Mouse (Mus musculus) liver, embryonic 15.5 days (tissue): ENCODE results near the gene Ildr1. TPM values are rescaled to one million over a fixed set of nuclear protein-coding genes. Genes with fewer than 3 reads are reported as not detected.

Source experiments
- ATAC-seq: fragments of 200-750 bp; cut with Nextera tagmentation; 2 replicates; pipeline ENCODE4 v1.8.0; 2017; ENCODE audit warnings: moderate number of reproducible peaks, mild to moderate bottlenecking, moderate library complexity; ENCODE audit not compliant: insufficient read depth
- H3K27ac ChIP-seq: fragments of 300-500 bp; sonication (generic); replicated peaks from 2 replicates; pipeline ENCODE4 v1.5.1; 2015; ENCODE audit warnings: mild to moderate bottlenecking, inconsistent platforms
- H3K27me3 ChIP-seq: fragments of 300-500 bp; sonication (generic); 2 replicates; pipeline ENCODE4 v1.6.1; 2015; ENCODE audit warnings: mild to moderate bottlenecking, inconsistent platforms
- H3K36me3 ChIP-seq: fragments of 300-500 bp; sonication (generic); replicated peaks from 2 replicates; pipeline ENCODE4 v1.6.1; 2015; ENCODE audit warnings: moderate library complexity, mild to moderate bottlenecking, inconsistent platforms
- H3K4me1 ChIP-seq: fragments of 300-500 bp; sonication (generic); replicated peaks from 2 replicates; pipeline ENCODE4 v1.6.1; 2015; ENCODE audit warnings: inconsistent platforms
- H3K4me2 ChIP-seq: fragments of 300-500 bp; sonication (generic); 2 replicates; pipeline ENCODE4 v1.6.1; 2015; ENCODE audit warnings: moderate library complexity, mild to moderate bottlenecking, inconsistent platforms
- H3K4me3 ChIP-seq: fragments of 300-500 bp; sonication (generic); replicated peaks from 2 replicates; pipeline ENCODE4 v1.5.1; 2015; ENCODE audit warnings: mild to moderate bottlenecking, inconsistent platforms
- H3K9ac ChIP-seq: fragments of 300-500 bp; sonication (generic); 2 replicates; pipeline ENCODE4 v1.6.1; 2015; ENCODE audit warnings: moderate library complexity, mild to moderate bottlenecking, inconsistent platforms
- H3K9me3 ChIP-seq: fragments of 300-500 bp; sonication (generic); replicated peaks from 2 replicates; pipeline ENCODE4 v1.6.1; 2016; ENCODE audit warnings: inconsistent platforms
- WGBS: fragments of 180-500 bp; shearing (Covaris S2); methylation state at CpG from one replicate; pipeline ENCODE4 v1.1.7; 2015; ENCODE audit warnings: mixed read lengths; ENCODE audit not compliant: insufficient replicate concordance; 5-methylcytosine and 5-hydroxymethylcytosine counted together
- polyA plus RNA-seq: library from polyadenylated mRNA; unstranded; fragments of >200 nt; fragmentation: Nextera tagmentation; extraction: Ambion mirVana; gene quantifications from 2 replicates; pipeline ENCODE4 v1.2.1, GENCODE M21; 2015

The Ildr1 gene
- polyA plus RNA-seq, 1 experiment from 2014 or later = 0.03 TPM

GRCm38 (mm10) chr16:36700484-36700883 is 6.7 kb downstream of the Ildr1 start:
- Histone ChIP-seq H3K4me1 (no peaks in the 10 kb centered on the region), H3K27me3 (peaks cover 2% of the 10 kb centered on the region; the same call in 1 of the 2 replicates), H3K9ac (no peak overlapping the region), H3K27ac (no peak overlapping the region), H3K9me3 (no peaks in the 10 kb centered on the region), H3K4me3 (no peak overlapping the region), H3K4me2 (no peak overlapping the region), H3K36me3 (no peaks in the 10 kb centered on the region)
- ATAC-seq = no peak
- 63% methylated on average over 2 of the region's 2 CpGs for WGBS

GRCm38 (mm10) chr16:36707702-36708423 is 14.1 kb downstream of the Ildr1 start:
- Histone ChIP-seq H3K4me1 (no peaks in the 10 kb centered on the region), H3K36me3 (no peaks in the 10 kb centered on the region), H3K9ac (no peak overlapping the region), H3K4me2 (no peak overlapping the region), H3K9me3 (no peaks in the 10 kb centered on the region), H3K27ac (no peak overlapping the region), H3K27me3 (no peaks in the 10 kb centered on the region), H3K4me3 (no peak overlapping the region)
- 49% methylated on average over 6 of the region's 6 CpGs for WGBS
- ATAC-seq = no peak

- Histone ChIP-seq H3K4me3 (no peak overlapping the region), H3K36me3 (no peaks in the 10 kb centered on the region), H3K9me3 (no peaks in the 10 kb centered on the region), H3K4me1 (no peaks in the 10 kb centered on the region), H3K4me2 (no peak overlapping the region), H3K27ac (no peak overlapping the region), H3K9ac (no peak overlapping the region), H3K27me3 (no peaks in the 10 kb centered on the region)
- ATAC-seq = no peak
- WGBS = 34% methylated on average over 7 of the region's 7 CpGs
Measured at GRCm38 (mm10) chr16:36708751-36709150, 15.0 kb downstream of the Ildr1 start.

GRCm38 (mm10) chr16:36709405-36709804 is 15.6 kb downstream of the Ildr1 start:
- no peak overlapping the region for H3K4me3 ChIP-seq
- no peaks in the 10 kb centered on the region for H3K36me3 ChIP-seq
- H3K9ac ChIP-seq = no peak overlapping the region
- no peak overlapping the region for H3K4me2 ChIP-seq
- no peak overlapping the region for H3K27ac ChIP-seq
- no peaks in the 10 kb centered on the region for H3K9me3 ChIP-seq
- H3K27me3 ChIP-seq = no peaks in the 10 kb centered on the region
- 67% methylated on average over 17 of the region's 17 CpGs for WGBS
- ATAC-seq = no peak
- no peaks in the 10 kb centered on the region for H3K4me1 ChIP-seq

DNA sequence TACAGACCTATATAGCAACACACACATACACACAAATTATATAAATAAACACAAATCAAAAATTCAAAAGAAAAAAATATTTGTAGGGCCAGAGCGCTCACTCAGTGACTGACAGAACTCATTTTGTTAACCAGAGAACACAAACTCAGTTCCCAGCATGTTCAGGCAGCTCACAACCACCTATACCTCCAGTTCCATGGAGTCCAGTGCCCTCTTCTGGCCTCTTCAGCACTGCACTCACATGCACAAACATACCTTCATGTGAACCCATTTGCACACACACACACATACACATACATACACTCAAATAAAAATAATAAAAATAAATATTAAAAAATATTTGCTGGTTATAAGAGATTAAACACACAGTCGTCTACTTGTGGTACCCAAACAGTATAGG is 17.0 kb downstream of the Ildr1 start:
- Histone ChIP-seq H3K4me2 (no peak overlapping the region), H3K9me3 (no peaks in the 10 kb centered on the region), H3K4me3 (no peak overlapping the region), H3K27ac (no peak overlapping the region), H3K9ac (no peak overlapping the region), H3K27me3 (no peaks in the 10 kb centered on the region), H3K4me1 (no peaks in the 10 kb centered on the region), H3K36me3 (no peaks in the 10 kb centered on the region)
- WGBS = 61% methylated on average over 2 of the region's 2 CpGs
- ATAC-seq = no peak

DNA sequence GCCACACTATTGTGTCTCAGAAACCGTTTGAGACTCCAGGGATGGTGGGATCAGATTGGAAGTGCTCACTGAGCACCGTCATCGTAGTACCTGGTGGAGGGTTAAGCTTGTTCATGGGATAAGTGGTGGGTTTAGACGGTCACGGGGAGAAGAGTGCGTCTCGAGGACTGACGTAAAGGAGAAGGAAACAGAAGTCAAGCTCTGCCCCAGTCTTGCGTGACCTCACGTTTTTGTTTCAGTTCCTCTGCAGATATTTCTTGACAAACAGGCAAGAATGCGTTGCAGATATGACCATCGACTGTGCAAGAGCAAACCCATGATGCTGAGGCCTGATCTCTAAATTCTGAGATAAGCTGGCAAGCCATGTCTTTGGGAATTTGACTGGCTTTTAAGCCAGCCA is 18.0 kb downstream of the Ildr1 start:
- ATAC-seq = no peak
- WGBS = 49% methylated on average over 12 of the region's 12 CpGs

GRCm38 (mm10) chr16:36717481-36717880 is 23.7 kb downstream of the Ildr1 start:
- no peaks in the 10 kb centered on the region for H3K4me1 ChIP-seq
- WGBS = 33% methylated on average over 4 of the region's 4 CpGs
- no peaks in the 10 kb centered on the region for H3K36me3 ChIP-seq
- no peak overlapping the region for H3K4me3 ChIP-seq
- no peak overlapping the region for H3K4me2 ChIP-seq
- no peak overlapping the region for H3K27ac ChIP-seq
- no peak for ATAC-seq
- H3K27me3 ChIP-seq = peaks cover 11% of the 10 kb centered on the region; the same call in 1 of the 2 replicates
- H3K9me3 ChIP-seq = no peaks in the 10 kb centered on the region
- H3K9ac ChIP-seq = no peak overlapping the region

More for the DNA sequence above, 18.0 kb downstream of the Ildr1 start:
- Histone ChIP-seq H3K9me3 (no peaks in the 10 kb centered on the region), H3K4me1 (no peaks in the 10 kb centered on the region), H3K4me3 (no peak overlapping the region), H3K4me2 (no peak overlapping the region), H3K27me3 (no peaks in the 10 kb centered on the region), H3K36me3 (no peaks in the 10 kb centered on the region), H3K27ac (no peak overlapping the region), H3K9ac (no peak overlapping the region)

DNA sequence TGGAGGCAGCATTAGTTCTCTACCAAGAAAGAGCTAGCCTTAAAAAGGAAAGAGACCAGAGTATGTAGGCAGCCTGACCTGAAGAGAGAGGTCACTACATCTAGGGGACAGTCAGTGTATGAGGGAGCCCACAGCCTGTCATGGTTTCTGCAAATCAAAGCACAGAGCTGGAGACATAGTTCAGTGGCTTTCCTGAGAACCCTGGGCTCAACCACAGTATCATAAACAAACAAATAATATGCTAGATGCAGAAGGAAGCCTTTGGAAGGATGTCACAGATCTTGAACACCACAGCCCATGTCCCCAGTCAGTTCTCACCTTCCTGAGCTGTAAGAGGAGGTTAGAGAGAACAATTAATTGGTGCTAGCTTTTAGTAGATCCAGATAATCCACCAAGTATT is 24.9 kb downstream of the Ildr1 start:
- no peak overlapping the region for H3K9ac ChIP-seq
- H3K27me3 ChIP-seq = peaks cover 11% of the 10 kb centered on the region; the same call in 1 of the 2 replicates
- H3K9me3 ChIP-seq = no peaks in the 10 kb centered on the region
- no peak overlapping the region for H3K4me3 ChIP-seq
- no peak for ATAC-seq
- no peak overlapping the region for H3K4me2 ChIP-seq
- no peaks in the 10 kb centered on the region for H3K36me3 ChIP-seq
- no peak overlapping the region for H3K27ac ChIP-seq
- H3K4me1 ChIP-seq = no peaks in the 10 kb centered on the region

- WGBS = 17% methylated on average over 13 of the region's 13 CpGs
- H3K27ac ChIP-seq = no peak overlapping the region
- no peaks in the 10 kb centered on the region for H3K4me1 ChIP-seq
- no peak for ATAC-seq
- no peak overlapping the region for H3K9ac ChIP-seq
- no peak overlapping the region for H3K4me3 ChIP-seq
- H3K9me3 ChIP-seq = no peaks in the 10 kb centered on the region
- no peaks in the 10 kb centered on the region for H3K36me3 ChIP-seq
- peaks cover 11% of the 10 kb centered on the region; the same call in 1 of the 2 replicates for H3K27me3 ChIP-seq
- H3K4me2 ChIP-seq = no peak overlapping the region
Measured at GRCm38 (mm10) chr16:36720194-36721055, 26.6 kb downstream of the Ildr1 start.

- ATAC-seq = no peak
- Histone ChIP-seq H3K27ac (no peak overlapping the region), H3K9me3 (no peaks in the 10 kb centered on the region), H3K27me3 (peaks cover 11% of the 10 kb centered on the region; the same call in 1 of the 2 replicates), H3K36me3 (no peaks in the 10 kb centered on the region), H3K4me1 (no peaks in the 10 kb centered on the region), H3K9ac (no peak overlapping the region), H3K4me2 (no peak overlapping the region), H3K4me3 (no peak overlapping the region)
- WGBS = 23% methylated on average over 4 of the region's 4 CpGs
Measured at GRCm38 (mm10) chr16:36722739-36723138, 29.0 kb downstream of the Ildr1 start.

DNA sequence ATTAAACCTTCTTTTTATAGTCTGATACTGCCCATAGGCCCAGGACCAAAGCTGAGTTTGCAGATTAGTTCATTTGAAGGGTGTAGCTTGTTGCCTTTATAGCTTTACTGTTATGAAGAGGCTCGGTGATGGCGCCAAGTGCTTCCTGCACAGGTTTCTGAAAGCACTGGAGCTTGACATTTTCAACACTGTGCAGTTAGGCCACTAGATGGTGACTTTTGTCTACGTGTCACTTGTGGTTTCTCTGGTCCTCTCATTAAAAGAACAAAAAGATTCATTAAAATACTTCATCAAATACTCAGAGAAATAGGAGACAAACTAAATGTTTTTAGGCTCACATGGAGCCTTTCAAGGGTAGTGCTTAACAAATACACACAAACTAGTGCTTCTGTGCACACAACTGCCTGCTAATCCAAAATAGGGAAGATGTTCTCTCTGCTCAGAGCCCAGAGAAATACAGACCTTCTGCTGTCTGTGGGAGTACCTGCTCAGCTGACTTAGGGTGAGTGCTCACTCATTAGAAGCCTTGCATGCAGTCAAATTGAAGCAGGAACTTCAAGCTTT is 30.2 kb downstream of the Ildr1 start:
- ATAC-seq = no peak
- no peaks in the 10 kb centered on the region for H3K36me3 ChIP-seq
- peaks cover 11% of the 10 kb centered on the region; the same call in 1 of the 2 replicates for H3K27me3 ChIP-seq
- no peak overlapping the region for H3K4me3 ChIP-seq
- no peak overlapping the region for H3K4me2 ChIP-seq
- no peaks in the 10 kb centered on the region for H3K9me3 ChIP-seq
- 27% methylated on average over 3 of the region's 3 CpGs for WGBS
- H3K9ac ChIP-seq = no peak overlapping the region
- no peak overlapping the region for H3K27ac ChIP-seq
- H3K4me1 ChIP-seq = no peaks in the 10 kb centered on the region
